Mouse (Mus musculus) midbrain, embryonic 14.5 days (tissue): ENCODE results near the gene Rbms3. TPM values are rescaled to one million over a fixed set of nuclear protein-coding genes. Genes with fewer than 3 reads are reported as not detected.

Source experiments
- ATAC-seq: fragments of 200-750 bp; cut with Nextera tagmentation; 2 replicates; pipeline ENCODE4 v1.8.0; 2017; ENCODE audit warnings: moderate number of reproducible peaks, moderate library complexity; ENCODE audit not compliant: low FRiP score, low TSS enrichment
- DNase-seq: peaks from one replicate; pipeline ENCODE4 v3.0.0-alpha.2; 2015
- H3K27ac ChIP-seq: fragments of 300-500 bp; sonication (generic); replicated peaks from 2 replicates; pipeline ENCODE4 v1.5.1; 2014; ENCODE audit warnings: mild to moderate bottlenecking, low read depth, low read length, moderate library complexity
- H3K27me3 ChIP-seq: fragments of 300-500 bp; sonication (generic); 2 replicates; pipeline ENCODE4 v1.6.1; 2014; ENCODE audit warnings: low read length, control low read depth, mixed read lengths; ENCODE audit not compliant: control insufficient read depth, insufficient read depth
- H3K36me3 ChIP-seq: fragments of 300-500 bp; sonication (generic); 2 replicates; pipeline ENCODE4 v1.6.1; 2014; ENCODE audit warnings: low read length, control low read depth; ENCODE audit not compliant: control insufficient read depth, insufficient read depth
- H3K4me1 ChIP-seq: fragments of 300-500 bp; sonication (generic); 2 replicates; pipeline ENCODE4 v1.6.1; 2014; ENCODE audit warnings: mild to moderate bottlenecking, antibody characterized with exemption, low read length, control low read depth; ENCODE audit not compliant: control insufficient read depth, insufficient read depth
- H3K4me2 ChIP-seq: fragments of 300-500 bp; sonication (generic); 2 replicates; pipeline ENCODE4 v1.6.1; 2014; ENCODE audit warnings: mild to moderate bottlenecking, low read length, moderate library complexity
- H3K4me3 ChIP-seq: fragments of 300-500 bp; sonication (generic); replicated peaks from 2 replicates; pipeline ENCODE4 v1.5.1; 2014; ENCODE audit warnings: low read depth, low read length
- H3K9ac ChIP-seq: fragments of 300-500 bp; sonication (generic); replicated peaks from 2 replicates; pipeline ENCODE4 v1.6.1; 2014; ENCODE audit warnings: mild to moderate bottlenecking, low read length, moderate library complexity
- H3K9me3 ChIP-seq: fragments of 300-500 bp; sonication (generic); 2 replicates; pipeline ENCODE4 v1.6.1; 2016; ENCODE audit warnings: low read length, control low read depth, mixed read lengths; ENCODE audit not compliant: control insufficient read depth
- WGBS: fragments of 180-500 bp; shearing (Covaris S2); extraction: QIAGEN DNeasy Blood & Tissue Kit; methylation state at CpG from one replicate; pipeline ENCODE4 v1.1.7; 2014; 5-methylcytosine and 5-hydroxymethylcytosine counted together
- polyA plus RNA-seq: library from polyadenylated mRNA; unstranded; fragments of >200 nt; fragmentation: Nextera tagmentation; extraction: Ambion mirVana; gene quantifications from 2 replicates; pipeline ENCODE4 v1.2.1, GENCODE M21; 2014

Gene Rbms3
- polyA plus RNA-seq, 1 experiment from 2014 or later = 58.4 TPM

DNA sequence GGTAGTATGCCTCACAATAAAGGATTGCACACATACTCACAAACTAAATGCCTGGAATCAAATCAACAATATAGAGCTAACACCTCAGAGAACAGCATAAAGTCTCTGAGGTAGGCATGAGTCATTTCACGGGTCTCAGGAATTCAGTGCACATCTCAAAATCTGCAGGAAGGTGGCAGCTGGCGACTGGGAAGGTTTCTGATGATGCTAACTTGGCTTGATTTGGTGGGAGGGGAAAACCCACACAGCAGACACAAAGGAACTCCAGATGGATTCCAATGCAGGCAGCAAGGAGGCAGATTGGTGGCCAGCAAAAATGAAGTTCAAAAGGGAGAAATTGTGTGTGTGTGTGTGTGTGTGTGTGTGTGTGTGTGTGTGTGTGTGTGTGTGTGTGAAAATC lies 193.9 kb downstream of the Rbms3 start:
- Histone ChIP-seq H3K9me3 (no peaks in the 10 kb centered on the region), H3K27ac (no peak overlapping the region), H3K9ac (no peak overlapping the region), H3K4me2 (no peak overlapping the region), H3K27me3 (no peaks in the 10 kb centered on the region), H3K36me3 (no peaks in the 10 kb centered on the region), H3K4me3 (no peak overlapping the region), H3K4me1 (no peaks in the 10 kb centered on the region)
- WGBS = 56% methylated on average over 2 of the region's 2 CpGs
- ATAC-seq (no peak), DNase-seq (peak; percentile 11)

DNA sequence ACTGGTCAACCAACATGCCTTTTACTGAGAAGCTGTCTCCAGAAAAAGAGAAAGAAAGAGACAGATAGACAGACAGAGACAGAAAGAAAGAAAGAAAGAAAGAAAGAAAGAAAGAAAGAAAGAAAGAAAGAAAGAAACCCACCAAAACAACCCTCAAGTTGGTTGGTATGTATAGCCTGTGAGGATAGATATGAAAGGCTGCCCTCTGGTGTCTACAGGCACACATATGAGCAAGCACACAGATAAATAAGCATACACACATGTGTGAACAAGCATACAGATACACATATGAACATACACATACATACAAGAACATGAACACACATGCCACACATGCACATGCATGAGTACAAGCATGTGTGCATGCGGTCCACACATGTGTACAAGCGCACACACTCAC lies 199.0 kb downstream of the Rbms3 start:
- no peak overlapping the region for H3K9ac ChIP-seq
- no peaks in the 10 kb centered on the region for H3K27me3 ChIP-seq
- H3K36me3 ChIP-seq = no peaks in the 10 kb centered on the region
- no peaks in the 10 kb centered on the region for H3K9me3 ChIP-seq
- H3K4me3 ChIP-seq = no peak overlapping the region
- WGBS = 97% methylated on average over 2 of the region's 2 CpGs
- no peak overlapping the region for H3K27ac ChIP-seq
- ATAC-seq (no peak), DNase-seq (peak; percentile 28)
- no peaks in the 10 kb centered on the region for H3K4me1 ChIP-seq
- no peak overlapping the region for H3K4me2 ChIP-seq

DNA sequence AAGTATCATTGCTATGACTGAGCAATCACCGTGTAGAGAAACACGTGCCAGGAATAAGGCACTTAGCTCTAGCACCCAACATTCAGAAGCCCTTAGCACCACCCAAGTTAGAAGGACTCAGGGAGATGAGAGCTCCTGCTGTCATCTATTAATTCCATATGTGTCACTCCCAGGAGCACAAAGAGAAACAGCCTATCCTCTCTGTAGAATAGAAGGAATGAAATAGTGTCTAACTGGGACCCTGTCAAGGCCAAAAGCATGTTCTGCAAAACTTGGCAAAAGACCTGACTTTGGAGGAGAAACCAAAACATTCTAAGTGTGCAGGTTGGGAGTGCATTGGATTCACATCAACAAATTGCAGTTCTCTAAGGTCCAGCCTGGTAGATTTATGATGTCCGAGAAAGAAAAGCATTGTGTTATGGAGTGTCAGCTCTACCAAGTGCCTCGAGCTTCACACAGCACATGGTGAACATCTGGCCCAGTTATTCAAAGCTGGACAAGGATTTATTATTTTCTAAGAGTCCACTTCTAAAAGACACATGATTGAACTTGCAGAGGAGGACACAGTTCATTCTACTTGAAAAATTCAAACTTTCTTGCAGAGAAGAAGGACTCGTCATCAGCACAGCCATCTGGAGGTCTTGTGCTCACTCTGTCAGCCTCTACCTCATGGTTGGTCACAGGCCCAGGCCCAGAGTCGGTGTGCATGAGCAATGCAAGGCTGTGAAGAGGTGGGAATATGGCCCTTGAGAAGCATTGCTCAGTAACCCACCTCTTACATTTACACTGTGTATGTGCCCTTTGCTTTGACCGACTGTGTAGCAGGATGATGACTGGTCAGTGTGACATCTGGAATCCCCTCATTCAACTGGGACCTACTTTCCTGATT lies 200.3 kb downstream of the Rbms3 start:
- Histone ChIP-seq H3K27me3 (no peaks in the 10 kb centered on the region), H3K4me1 (no peaks in the 10 kb centered on the region), H3K4me3 (no peak overlapping the region), H3K36me3 (no peaks in the 10 kb centered on the region), H3K27ac (no peak overlapping the region), H3K9me3 (no peaks in the 10 kb centered on the region), H3K4me2 (no peak overlapping the region), H3K9ac (no peak overlapping the region)
- no peak for DNase-seq
- no peak for ATAC-seq
- WGBS = 91% methylated on average over 7 of the region's 7 CpGs

DNA sequence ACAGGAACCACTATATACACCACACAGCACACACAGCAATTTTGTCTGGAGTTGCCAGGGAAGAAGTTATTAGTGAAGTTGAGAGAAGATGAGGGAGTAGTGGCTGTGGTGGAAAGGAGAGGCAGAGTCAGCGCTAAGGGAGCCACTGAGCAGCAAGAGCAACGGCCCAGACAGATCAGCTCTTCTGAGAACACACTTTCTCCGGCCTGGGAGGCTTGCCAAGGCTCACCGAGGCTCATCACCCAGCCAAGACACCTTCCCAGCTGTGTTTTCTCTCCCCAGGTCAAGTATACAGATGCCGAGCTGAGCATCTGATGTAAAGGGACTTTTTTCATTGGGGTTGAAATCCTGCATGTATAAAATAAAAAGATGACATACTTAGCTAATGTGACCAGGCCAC lies 206.5 kb downstream of the Rbms3 start:
- ATAC-seq (no peak), DNase-seq (no peak)
- WGBS = 86% methylated on average over 5 of the region's 5 CpGs
- H3K9ac ChIP-seq = no peak overlapping the region
- H3K4me3 ChIP-seq = no peak overlapping the region
- H3K27me3 ChIP-seq = no peaks in the 10 kb centered on the region
- no peaks in the 10 kb centered on the region for H3K9me3 ChIP-seq
- no peaks in the 10 kb centered on the region for H3K36me3 ChIP-seq
- no peak overlapping the region for H3K4me2 ChIP-seq
- H3K4me1 ChIP-seq = no peaks in the 10 kb centered on the region
- H3K27ac ChIP-seq = no peak overlapping the region

DNA sequence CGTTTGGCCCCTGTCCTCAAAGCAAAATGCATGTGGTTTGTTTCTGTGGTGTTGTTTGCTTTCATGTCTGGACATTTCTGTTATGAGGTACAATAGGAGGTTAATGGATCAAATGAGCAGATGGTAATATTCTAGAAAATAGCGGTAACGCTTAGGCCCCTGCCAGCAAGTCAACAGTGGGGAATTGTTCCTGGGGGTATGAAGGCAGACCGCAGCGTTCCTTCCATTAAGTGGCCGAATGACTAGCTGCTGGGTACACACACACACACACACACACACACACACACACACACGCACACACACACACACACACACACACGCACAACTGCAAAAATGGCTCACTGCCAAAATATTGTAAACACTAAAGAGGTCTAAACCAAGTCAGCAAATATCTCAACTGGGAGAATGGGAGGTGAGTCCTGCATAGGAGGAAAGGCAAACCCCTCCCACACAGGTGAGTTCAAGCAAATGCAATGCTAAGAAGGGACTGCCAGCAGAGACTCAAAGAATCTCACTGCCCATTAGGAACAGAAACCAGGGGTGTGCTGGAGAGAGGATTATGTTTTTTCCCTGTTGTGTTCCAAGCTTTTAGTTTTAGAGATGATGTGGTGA lies 209.7 kb downstream of the Rbms3 start:
- Histone ChIP-seq H3K4me1 (no peaks in the 10 kb centered on the region), H3K9me3 (no peaks in the 10 kb centered on the region), H3K9ac (no peak overlapping the region), H3K27ac (no peak overlapping the region), H3K27me3 (no peaks in the 10 kb centered on the region), H3K4me3 (no peak overlapping the region), H3K4me2 (no peak overlapping the region), H3K36me3 (no peaks in the 10 kb centered on the region)
- no peak for ATAC-seq
- 73% methylated on average over 8 of the region's 8 CpGs for WGBS
- no peak for DNase-seq

DNA sequence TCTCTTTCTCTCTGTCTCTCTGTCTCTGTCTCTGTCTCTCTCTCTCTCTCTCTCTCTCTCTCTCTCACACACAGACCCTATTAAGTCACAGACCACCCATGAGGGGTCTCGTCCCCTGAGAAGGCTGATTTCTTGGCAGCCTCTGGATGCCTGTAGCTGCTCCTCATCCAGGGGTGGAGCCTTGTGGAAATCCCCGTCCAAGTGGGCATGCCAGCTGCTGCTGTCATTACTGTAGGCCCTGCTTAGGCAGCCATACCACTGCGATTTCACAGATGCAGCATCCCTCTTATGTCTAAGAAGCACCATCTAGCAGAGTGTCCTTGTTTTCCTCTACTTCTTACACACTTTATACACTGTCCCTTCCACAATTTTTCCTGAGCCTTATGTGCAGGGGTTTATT lies 216.5 kb downstream of the Rbms3 start:
- no peak overlapping the region for H3K4me2 ChIP-seq
- no peak overlapping the region for H3K4me3 ChIP-seq
- ATAC-seq = no peak
- H3K4me1 ChIP-seq = no peaks in the 10 kb centered on the region
- no peak overlapping the region for H3K27ac ChIP-seq
- no peaks in the 10 kb centered on the region for H3K27me3 ChIP-seq
- no peak overlapping the region for H3K9ac ChIP-seq
- H3K36me3 ChIP-seq = no peaks in the 10 kb centered on the region
- no peaks in the 10 kb centered on the region for H3K9me3 ChIP-seq
- 36% methylated on average over 3 of the region's 3 CpGs for WGBS
- DNase-seq = peak; percentile 17

DNA sequence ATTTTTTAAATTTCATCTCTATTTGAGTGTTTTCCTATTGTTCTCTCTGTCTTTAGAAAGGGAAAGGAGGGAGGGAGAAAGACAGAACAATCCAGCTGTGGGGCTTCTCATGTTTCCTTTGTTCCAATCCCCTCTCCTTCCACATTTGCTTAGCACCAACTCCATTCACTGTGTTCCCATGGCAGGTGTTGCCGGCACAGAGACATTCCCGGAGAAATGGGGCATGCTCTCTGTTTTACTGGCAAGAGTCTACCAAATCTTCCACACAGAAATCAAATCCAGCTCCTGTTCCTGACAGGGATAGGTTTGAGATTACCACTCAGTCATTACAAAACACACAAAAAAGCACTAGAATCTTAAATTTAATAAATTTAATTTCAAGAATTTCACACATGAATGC lies 217.1 kb downstream of the Rbms3 start:
- H3K9ac ChIP-seq = no peak overlapping the region
- H3K27me3 ChIP-seq = no peaks in the 10 kb centered on the region
- DNase-seq (no peak), ATAC-seq (no peak)
- H3K4me3 ChIP-seq = no peak overlapping the region
- H3K9me3 ChIP-seq = no peaks in the 10 kb centered on the region
- H3K4me1 ChIP-seq = no peaks in the 10 kb centered on the region
- H3K27ac ChIP-seq = no peak overlapping the region
- WGBS = 7% methylated on average over 2 of the region's 2 CpGs
- no peaks in the 10 kb centered on the region for H3K36me3 ChIP-seq
- no peak overlapping the region for H3K4me2 ChIP-seq

DNA sequence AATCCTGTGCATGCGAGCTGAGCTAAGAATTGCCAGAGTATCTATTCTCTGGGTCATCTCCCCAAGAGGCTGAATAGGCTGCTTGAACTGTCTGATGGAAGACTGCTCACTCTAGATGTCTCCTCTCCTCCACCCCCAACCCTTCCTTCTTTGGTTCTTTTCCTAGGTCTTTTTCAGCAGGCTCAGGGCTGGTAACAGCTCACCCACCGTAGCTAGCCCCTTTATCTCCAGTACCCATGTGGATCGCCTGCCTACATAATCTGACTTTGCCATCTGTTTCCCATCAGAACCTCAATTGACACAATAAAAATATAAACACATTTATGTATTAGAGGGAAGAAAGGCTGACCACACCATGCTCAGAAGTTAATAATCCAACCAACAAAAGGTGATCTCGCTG lies 225.1 kb downstream of the Rbms3 start:
- H3K9me3 ChIP-seq = no peaks in the 10 kb centered on the region
- 81% methylated on average over 4 of the region's 4 CpGs for WGBS
- H3K27me3 ChIP-seq = no peaks in the 10 kb centered on the region
- no peak overlapping the region for H3K4me3 ChIP-seq
- H3K36me3 ChIP-seq = no peaks in the 10 kb centered on the region
- no peaks in the 10 kb centered on the region for H3K4me1 ChIP-seq
- ATAC-seq (no peak), DNase-seq (no peak)
- H3K4me2 ChIP-seq = no peak overlapping the region
- H3K9ac ChIP-seq = no peak overlapping the region
- no peak overlapping the region for H3K27ac ChIP-seq

DNA sequence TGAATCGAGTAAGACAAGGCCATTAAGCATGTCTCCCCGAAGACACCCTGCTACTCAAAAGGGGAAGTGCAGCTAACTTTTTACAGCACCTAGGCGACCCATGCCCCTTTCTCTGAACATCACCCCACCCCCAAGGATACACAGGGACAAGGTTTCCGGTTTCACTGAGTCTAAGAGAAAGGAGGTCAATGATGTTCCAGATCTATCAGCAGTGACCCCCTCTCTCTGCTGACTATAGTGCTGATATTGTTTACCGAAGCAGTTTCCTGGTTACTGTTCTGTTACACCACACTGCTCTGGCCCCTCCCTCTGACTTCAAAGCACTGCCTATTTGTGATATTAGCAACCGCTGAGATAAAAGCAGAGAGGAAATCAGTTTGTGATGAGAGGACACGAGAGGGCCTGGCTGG lies 229.4 kb downstream of the Rbms3 start:
- Histone ChIP-seq H3K9ac (no peak overlapping the region), H3K4me1 (no peaks in the 10 kb centered on the region), H3K27ac (no peak overlapping the region), H3K9me3 (no peaks in the 10 kb centered on the region), H3K4me2 (no peak overlapping the region), H3K36me3 (no peaks in the 10 kb centered on the region), H3K4me3 (no peak overlapping the region), H3K27me3 (no peaks in the 10 kb centered on the region)
- 60% methylated on average over 7 of the region's 7 CpGs for WGBS
- DNase-seq (peak; percentile 33), ATAC-seq (no peak)
